Mouse (Mus musculus) CH12.LX (cell line): ENCODE results near the gene Nsmf.

Experiments used
- CTCF ChIP-seq, 2 experiments: IDR thresholded peaks in 1 of 2; conservative IDR thresholded peaks in 1 of 2; 2 replicates each; pipeline ENCODE4 v1.5.1; 2011 to 2012; ENCODE audit warnings: low read depth in 2 of 2, low read length in 2 of 2, improper control_type of control experiment in 1 of 2, inconsistent platforms in 1 of 2, mild to moderate bottlenecking in 1 of 2, moderate library complexity in 1 of 2
- HCFC1 ChIP-seq: IDR thresholded peaks from 2 replicates; pipeline ENCODE4 v1.6.1; 2012; ENCODE audit warnings: low read depth, mild to moderate bottlenecking, inconsistent platforms, low read length, improper control_type of control experiment
- JUN ChIP-seq: IDR thresholded peaks from 2 replicates; pipeline ENCODE4 v1.6.1; 2011; ENCODE audit warnings: low read depth, mild to moderate bottlenecking, low read length, improper control_type of control experiment, moderate library complexity; ENCODE audit not compliant: insufficient read depth
- KAT2A ChIP-seq: IDR thresholded peaks from 2 replicates; pipeline ENCODE4 v1.6.1; 2012; ENCODE audit warnings: low read length, improper control_type of control experiment, inconsistent platforms; ENCODE audit not compliant: insufficient replicate concordance

DNA sequence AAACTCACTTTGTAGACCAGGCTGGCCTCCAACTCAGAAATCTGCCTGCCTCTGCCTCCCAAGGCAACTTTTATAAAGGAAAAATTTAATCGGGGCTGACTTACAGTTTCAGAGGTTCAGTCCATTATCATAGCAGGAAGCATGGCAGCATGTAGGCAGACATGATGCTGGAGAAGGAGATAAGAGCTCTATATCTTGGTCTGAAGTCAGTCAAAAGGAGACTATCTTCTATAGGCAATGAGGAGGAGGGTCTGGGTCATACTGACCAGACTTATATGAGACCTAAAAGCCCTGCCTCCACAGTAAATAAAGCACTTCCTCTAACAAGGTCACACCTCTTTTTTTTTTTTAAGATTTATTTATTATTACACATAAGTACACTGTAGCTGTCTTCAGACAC, 10.1 kb downstream of the Nsmf start:
- TF ChIP-seq CTCF (conservative IDR thresholded peaks at IDR 0.05 in 1 of 2, IDR thresholded peaks at IDR 0.05 in 1 of 2; ENCODE audit: low read depth in 2 of 2, low read length in 2 of 2), result no peak
- TF ChIP-seq JUN, result no peak
- no peak for TF ChIP-seq KAT2A
- TF ChIP-seq HCFC1, result no peak
